Mouse (Mus musculus) liver, postnatal 0 days (tissue): ENCODE results near the gene Fgr. TPM values are rescaled to one million over a fixed set of nuclear protein-coding genes. Genes with fewer than 3 reads are reported as not detected.

Source experiments
- ATAC-seq: fragments of 200-750 bp; cut with Nextera tagmentation; 2 replicates; pipeline ENCODE4 v1.8.0; 2017; ENCODE audit warnings: mild to moderate bottlenecking, moderate library complexity
- DNase-seq: peaks from one replicate; pipeline ENCODE4 v3.0.0-alpha.2; 2016
- H3K27ac ChIP-seq: fragments of 300-500 bp; sonication (generic); 2 replicates; pipeline ENCODE4 v1.5.1; 2014; ENCODE audit warnings: antibody characterized with exemption, moderate library complexity, mild to moderate bottlenecking, low read depth
- H3K27me3 ChIP-seq: fragments of 300-500 bp; sonication (generic); 2 replicates; pipeline ENCODE4 v1.6.1; 2014; ENCODE audit warnings: low read length, control low read depth, mixed read lengths; ENCODE audit not compliant: insufficient read depth
- H3K36me3 ChIP-seq: fragments of 300-500 bp; sonication (generic); replicated peaks from 2 replicates; pipeline ENCODE4 v1.6.1; 2014; ENCODE audit warnings: mild to moderate bottlenecking, control low read depth, low read length, moderate library complexity, mixed read lengths; ENCODE audit not compliant: insufficient read depth
- H3K4me1 ChIP-seq: fragments of 300-500 bp; sonication (generic); 2 replicates; pipeline ENCODE4 v1.6.1; 2014; ENCODE audit warnings: antibody characterized with exemption, mild to moderate bottlenecking, control low read depth; ENCODE audit not compliant: insufficient read depth
- H3K4me2 ChIP-seq: fragments of 300-500 bp; sonication (generic); 2 replicates; pipeline ENCODE4 v1.6.1; 2014; ENCODE audit warnings: low read depth, mild to moderate bottlenecking, low read length, moderate library complexity, mixed read lengths
- H3K4me3 ChIP-seq: fragments of 300-500 bp; sonication (generic); 2 replicates; pipeline ENCODE4 v1.5.1; 2014; ENCODE audit warnings: low read depth, low read length
- H3K9ac ChIP-seq: fragments of 300-500 bp; sonication (generic); replicated peaks from 2 replicates; pipeline ENCODE4 v1.6.1; 2014; ENCODE audit warnings: mild to moderate bottlenecking, moderate library complexity
- H3K9me3 ChIP-seq: fragments of 300-500 bp; sonication (generic); 2 replicates; pipeline ENCODE4 v1.6.1; 2016; ENCODE audit warnings: mild to moderate bottlenecking, control low read depth, low read length, mixed read lengths
- CTCF ChIP-seq: sonication (generic); IDR thresholded peaks from 2 replicates; pipeline ENCODE4 v1.5.1; 2016; ENCODE audit warnings: antibody characterized with exemption, low read depth
- EP300 ChIP-seq: IDR thresholded peaks from 2 replicates; pipeline ENCODE4 v1.6.1; 2016; ENCODE audit warnings: antibody characterized with exemption, low read depth, mild to moderate bottlenecking
- WGBS: fragments of 180-500 bp; shearing (Covaris S2); extraction: QIAGEN DNeasy Blood & Tissue Kit; methylation state at CpG from one replicate; pipeline ENCODE4 v1.1.7; 2014; ENCODE audit not compliant: insufficient replicate concordance; 5-methylcytosine and 5-hydroxymethylcytosine counted together
- polyA plus RNA-seq: library from polyadenylated mRNA; unstranded; fragments of >200 nt; fragmentation: Nextera tagmentation; extraction: Ambion mirVana; gene quantifications from 2 replicates; pipeline ENCODE4 v1.2.1, GENCODE M21; 2015

The Fgr gene
- polyA plus RNA-seq, 1 experiment from 2014 or later = 4.0 TPM

DNA sequence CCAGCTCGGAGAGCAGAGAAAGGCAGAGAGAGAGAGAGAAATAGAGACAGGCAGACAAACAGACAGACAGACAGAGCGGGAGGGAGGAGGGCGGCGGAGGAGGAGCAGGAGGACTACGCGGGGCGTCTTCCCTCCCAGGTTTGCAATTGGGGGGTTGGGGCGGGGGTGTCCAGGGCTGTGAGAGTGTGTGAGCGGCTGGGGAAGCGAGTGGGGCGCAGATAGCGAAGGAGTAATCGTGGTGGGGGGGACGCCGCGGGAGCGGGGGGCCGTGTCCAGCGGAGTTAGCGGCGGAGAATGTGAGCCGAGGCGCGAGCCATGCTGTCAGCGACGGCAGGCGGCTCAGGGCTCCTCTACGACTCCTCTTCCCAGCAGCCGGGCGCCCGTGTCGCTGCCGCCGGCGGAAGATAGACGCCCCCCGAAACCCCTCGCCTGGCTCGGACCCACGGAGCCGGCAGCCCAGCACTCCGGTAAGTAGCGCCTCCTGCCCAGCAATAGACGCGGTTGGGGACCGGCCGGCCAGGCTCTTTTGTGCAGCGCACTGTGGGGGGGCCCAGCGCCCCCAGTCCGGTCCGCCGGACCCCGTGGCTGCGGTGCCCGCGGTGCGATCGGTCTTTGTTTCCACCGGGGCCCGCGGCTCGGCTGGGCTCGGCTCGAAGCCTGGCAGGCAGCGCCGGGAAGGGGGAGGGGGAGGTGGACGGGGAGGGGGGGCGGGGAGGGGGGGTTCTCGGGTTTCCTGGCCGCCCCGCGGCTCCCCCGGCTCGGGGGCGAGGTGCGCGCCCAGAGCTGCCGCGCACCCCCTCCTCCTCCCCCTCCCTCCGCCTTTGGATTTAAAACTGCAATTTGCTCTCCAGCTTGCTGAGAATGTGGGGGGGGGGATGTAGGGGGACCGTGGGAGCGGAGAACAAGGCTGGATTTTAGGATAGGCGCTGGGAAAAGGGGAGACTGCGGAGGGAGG lies 38.2 kb downstream of the Fgr start:
- peak; percentile 73 for DNase-seq
- Histone ChIP-seq H3K27ac (peak overlapping the region; percentile 78), H3K27me3 (peaks cover 14% of the 10 kb centered on the region), H3K36me3 (no peaks in the 10 kb centered on the region), H3K4me3 (peak overlapping the region; percentile 84), H3K9ac (peak overlapping the region; percentile 75), H3K4me1 (peaks cover 24% of the 10 kb centered on the region), H3K9me3 (no peaks in the 10 kb centered on the region), H3K4me2 (peak overlapping the region; percentile 95)
- ATAC-seq = peak; percentile 24
- TF ChIP-seq EP300 (no peak), CTCF (no peak)
- 3% methylated on average over 60 of the region's 84 CpGs for WGBS

DNA sequence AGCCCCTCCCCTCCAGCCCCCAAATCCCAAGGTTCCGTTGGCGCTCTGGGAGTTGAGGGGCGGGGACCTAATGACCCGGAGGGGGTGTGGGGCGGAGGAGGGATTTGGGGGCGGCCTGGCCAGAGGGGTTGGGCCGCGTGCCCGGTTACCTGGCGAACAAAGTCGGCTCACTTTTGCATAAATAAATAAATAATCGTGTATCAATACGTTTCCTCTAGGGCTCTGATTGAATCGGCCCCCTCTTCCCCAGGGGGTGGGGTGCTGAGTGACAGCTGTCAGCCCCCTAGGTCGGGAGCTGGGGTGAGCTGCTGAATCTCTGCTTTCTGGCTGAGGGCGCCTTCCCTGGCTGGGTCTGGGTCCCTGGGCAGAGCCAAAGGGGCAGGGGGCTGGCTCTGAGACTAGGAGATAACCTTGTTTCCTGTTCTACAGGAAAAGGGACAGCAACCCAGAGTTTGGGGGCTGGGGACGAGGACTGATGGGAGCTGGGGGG lies 38.9 kb downstream of the Fgr start:
- TF ChIP-seq CTCF (no peak), EP300 (no peak)
- H3K36me3 ChIP-seq = no peaks in the 10 kb centered on the region
- peaks cover 14% of the 10 kb centered on the region for H3K27me3 ChIP-seq
- H3K9me3 ChIP-seq = no peaks in the 10 kb centered on the region
- peak; percentile 41 for DNase-seq
- no peak for ATAC-seq
- peak overlapping the region; percentile 75 for H3K9ac ChIP-seq
- peak overlapping the region; percentile 78 for H3K27ac ChIP-seq
- H3K4me2 ChIP-seq = peak overlapping the region; percentile 95
- H3K4me3 ChIP-seq = peak overlapping the region; percentile 84
- WGBS = 3% methylated on average over 17 of the region's 17 CpGs
- peaks cover 20% of the 10 kb centered on the region for H3K4me1 ChIP-seq

DNA sequence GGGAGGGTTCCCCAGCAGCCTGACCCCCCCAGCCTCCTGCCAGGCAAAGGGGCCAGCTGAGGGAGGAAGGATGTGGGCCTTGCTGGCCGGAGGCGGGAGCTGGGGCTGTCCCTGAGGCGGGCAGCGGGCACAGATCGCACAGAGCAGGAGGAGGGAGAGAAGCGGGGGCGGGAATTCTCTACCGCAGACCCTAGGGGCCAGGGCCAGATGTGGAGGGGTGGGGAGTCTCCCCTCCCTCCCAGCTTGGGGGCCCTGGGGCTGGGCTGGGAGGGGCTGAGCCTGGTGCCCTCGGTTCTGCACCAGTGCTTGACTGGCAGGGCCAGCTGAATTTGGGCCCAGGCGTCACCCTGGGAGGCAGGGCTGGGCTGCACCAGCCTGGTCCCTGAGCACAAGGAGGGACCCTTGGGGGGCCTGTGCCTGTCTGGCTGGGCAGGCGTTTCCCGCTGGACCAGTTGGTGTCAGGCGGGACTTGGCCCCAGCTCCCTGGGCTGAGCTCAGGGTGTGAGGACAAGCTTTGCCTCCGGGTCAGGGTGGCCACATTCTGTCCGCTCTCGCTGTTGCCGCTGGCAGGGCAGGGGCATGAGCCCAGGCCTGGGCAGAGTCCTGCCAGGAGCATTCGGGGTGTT lies 39.5 kb downstream of the Fgr start:
- Histone ChIP-seq H3K4me2 (peak overlapping the region; percentile 95), H3K9me3 (no peaks in the 10 kb centered on the region), H3K36me3 (0 out of 2 replicates have a peak, but pooled peaks cover 1% of the 10 kb centered on the region), H3K4me3 (peak overlapping the region; percentile 84), H3K27me3 (peaks cover 14% of the 10 kb centered on the region), H3K9ac (peak overlapping the region; percentile 13; the same call in 1 of the 2 replicates), H3K4me1 (peaks cover 20% of the 10 kb centered on the region), H3K27ac (peak overlapping the region; percentile 78)
- ATAC-seq = no peak
- TF ChIP-seq EP300 (no peak), CTCF (no peak)
- DNase-seq = peak; percentile 51
- WGBS = 14% methylated on average over 18 of the region's 18 CpGs

DNA sequence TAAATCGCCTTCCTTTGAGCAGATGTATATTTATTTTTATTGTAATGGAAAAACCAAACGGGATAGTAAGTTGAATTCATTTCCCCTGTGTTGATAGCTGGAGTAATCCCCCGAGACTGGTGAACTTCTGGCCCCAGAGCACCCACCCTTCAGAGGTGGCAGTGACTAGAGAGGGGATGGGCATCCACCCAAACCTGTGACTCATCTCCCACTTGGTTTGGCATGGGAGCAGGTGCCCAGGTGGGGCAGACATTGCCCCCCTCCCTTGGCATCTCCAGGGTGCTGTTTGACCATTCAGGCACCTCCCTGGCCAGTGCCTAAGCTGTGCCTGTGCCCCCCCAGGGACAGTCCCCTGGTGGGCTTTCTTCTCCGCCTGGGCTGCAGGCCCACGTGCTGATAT lies 40.2 kb downstream of the Fgr start:
- Histone ChIP-seq H3K27me3 (peaks cover 14% of the 10 kb centered on the region), H3K27ac (no peak overlapping the region)
- DNase-seq = no peak

DNA sequence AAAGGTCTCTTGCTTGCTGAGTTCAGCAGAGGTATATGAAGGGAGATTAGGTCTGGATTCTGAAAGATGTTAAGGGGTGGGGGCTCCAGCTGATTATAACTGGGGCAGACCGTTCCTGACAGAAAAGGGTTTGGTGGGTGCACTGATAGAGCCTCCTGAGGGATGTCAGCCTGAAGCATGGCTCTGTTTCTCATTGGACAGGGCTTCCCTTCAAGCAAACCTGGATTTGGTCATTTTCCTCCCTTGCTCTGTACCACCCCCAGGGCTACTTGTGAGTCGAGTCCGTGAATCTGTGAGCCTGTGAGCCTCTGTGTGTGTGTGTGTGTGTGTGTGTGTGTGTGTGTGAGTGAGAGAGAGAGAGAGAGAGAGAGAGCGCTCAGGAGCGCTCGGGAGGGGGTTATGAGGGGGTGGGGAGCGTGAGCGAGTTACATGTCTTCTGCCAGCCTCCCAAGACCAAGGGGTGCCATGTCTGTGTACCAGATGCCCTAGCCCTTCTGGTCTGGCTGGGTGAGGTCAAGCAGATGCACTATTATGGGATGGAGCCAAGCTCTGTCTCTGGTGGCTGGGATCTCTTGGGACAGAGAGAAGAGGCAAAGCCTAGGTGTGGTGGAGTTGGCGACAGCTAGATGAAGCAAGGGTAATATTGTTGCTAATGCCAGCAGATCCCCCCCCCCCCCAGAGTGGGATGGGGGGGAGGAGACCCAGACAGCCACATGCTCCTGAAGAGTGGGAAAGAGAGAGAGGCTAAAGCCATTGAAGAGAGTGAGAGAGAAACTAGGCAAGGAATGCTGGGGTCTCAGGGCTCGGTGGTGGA lies 41.2 kb downstream of the Fgr start:
- no peak overlapping the region for H3K9ac ChIP-seq
- WGBS = 75% methylated on average over 10 of the region's 10 CpGs
- no peak overlapping the region for H3K4me2 ChIP-seq
- no peak overlapping the region for H3K27ac ChIP-seq
- no peak overlapping the region for H3K4me3 ChIP-seq
- no peak for DNase-seq
- peaks cover 20% of the 10 kb centered on the region for H3K4me1 ChIP-seq
- TF ChIP-seq EP300 (no peak), CTCF (no peak)
- H3K9me3 ChIP-seq = no peaks in the 10 kb centered on the region
- peaks cover 8% of the 10 kb centered on the region; the same call in 1 of the 2 replicates for H3K27me3 ChIP-seq
- no peak for ATAC-seq
- 0 out of 2 replicates have a peak, but pooled peaks cover 2% of the 10 kb centered on the region for H3K36me3 ChIP-seq

More for the DNA sequence above, 40.2 kb downstream of the Fgr start:
- 0 out of 2 replicates have a peak, but pooled peaks cover 2% of the 10 kb centered on the region for H3K36me3 ChIP-seq
- peaks cover 20% of the 10 kb centered on the region for H3K4me1 ChIP-seq
- H3K9ac ChIP-seq = no peak overlapping the region
- 38% methylated on average over 5 of the region's 5 CpGs for WGBS
- TF ChIP-seq EP300 (no peak), CTCF (no peak)
- peak overlapping the region; percentile 95; the same call in 1 of the 2 replicates for H3K4me2 ChIP-seq
- H3K4me3 ChIP-seq = no peak overlapping the region
- H3K9me3 ChIP-seq = no peaks in the 10 kb centered on the region
- no peak for ATAC-seq
